Mouse (Mus musculus): Measurements from ENCODE around the gene Spsb3. TPM values are rescaled to one million over a fixed set of nuclear protein-coding genes. Genes with fewer than 3 reads are reported as not detected.

Gene Spsb3
- polyA plus RNA-seq, 1 experiment from 2014 or later, result 71.7 TPM

DNA sequence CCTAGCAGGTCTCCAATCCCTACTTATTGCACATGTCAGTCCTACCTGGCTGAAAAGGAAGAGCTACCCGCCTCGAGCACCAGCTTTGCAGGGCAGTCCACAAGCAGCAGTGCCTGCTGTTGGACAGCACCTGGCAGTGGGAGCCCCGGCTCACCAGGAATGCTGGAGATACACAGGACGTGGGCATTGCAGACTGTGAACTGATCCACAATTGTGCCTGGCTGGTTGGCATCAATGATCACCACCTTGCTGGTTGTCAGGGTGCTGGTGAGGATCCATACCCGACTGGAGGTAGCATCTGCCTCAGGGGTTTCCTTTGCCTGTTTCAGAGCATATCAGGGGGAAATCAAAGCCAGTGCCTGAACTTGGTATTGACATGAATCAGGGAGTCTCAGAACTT is 15.7 kb downstream of the Spsb3 start:
- no peak overlapping the region for H3K9ac ChIP-seq (replicated peaks)
- WGBS, result 92% methylated on average over 5 of the region's 5 CpGs
- no peaks in the 10 kb centered on the region for H3K27me3 ChIP-seq
- H3K27ac ChIP-seq, result no peak overlapping the region
- H3K4me3 ChIP-seq (replicated peaks), result no peak overlapping the region
- H3K9me3 ChIP-seq, result no peaks in the 10 kb centered on the region
- H3K4me1 ChIP-seq (replicated peaks), result peaks cover 14% of the 10 kb centered on the region
- H3K4me2 ChIP-seq (replicated peaks), result no peak overlapping the region
- no peak for ATAC-seq
- peaks cover 99% of the 10 kb centered on the region for H3K36me3 ChIP-seq

DNA sequence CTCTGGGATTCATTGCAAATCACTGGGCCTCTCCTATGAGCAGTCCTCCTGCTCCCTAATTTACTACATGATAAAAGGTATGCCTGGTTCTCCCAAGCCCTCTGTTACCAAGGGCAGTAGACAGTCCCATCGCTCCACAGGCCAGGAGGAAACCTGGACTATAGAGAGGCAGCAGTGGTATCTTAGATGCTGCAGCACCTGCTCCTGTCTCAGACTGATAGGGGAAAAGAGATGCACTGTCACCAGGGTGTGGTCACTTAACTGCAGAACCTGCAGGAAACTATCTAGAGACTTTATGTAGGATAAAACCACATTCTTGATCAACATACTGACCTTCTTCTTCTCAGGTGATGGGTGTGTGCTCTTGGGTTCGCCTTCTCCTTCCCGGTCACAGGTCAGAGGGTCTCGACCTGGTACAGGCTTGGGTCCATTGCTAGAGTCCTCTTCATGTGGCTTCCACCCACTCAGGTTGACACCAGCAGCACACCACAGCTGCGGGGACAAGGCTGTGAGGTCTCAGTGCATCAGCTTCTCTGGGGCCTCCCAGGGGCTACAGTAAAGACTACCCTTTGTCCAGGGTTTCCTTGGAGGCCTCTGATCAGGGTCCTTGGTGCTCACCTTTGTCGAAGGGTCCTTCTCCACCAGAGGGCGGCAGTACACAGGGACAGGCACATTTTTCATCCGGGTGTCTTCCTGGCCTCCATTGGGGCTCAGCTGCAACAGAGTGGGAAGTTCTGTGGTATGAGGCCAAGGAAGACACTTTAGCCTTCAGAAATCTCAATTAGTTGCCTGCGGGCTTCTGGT is 16.4 kb downstream of the Spsb3 start:
- no peaks in the 10 kb centered on the region for H3K27me3 ChIP-seq
- H3K4me1 ChIP-seq (replicated peaks), result peaks cover 7% of the 10 kb centered on the region
- no peak overlapping the region for H3K9ac ChIP-seq (replicated peaks)
- H3K4me2 ChIP-seq (replicated peaks), result no peak overlapping the region
- 72% methylated on average over 9 of the region's 9 CpGs for WGBS
- no peak overlapping the region for H3K4me3 ChIP-seq (replicated peaks)
- peaks cover 100% of the 10 kb centered on the region for H3K36me3 ChIP-seq
- no peaks in the 10 kb centered on the region for H3K9me3 ChIP-seq
- H3K27ac ChIP-seq, result no peak overlapping the region
- no peak for ATAC-seq

DNA sequence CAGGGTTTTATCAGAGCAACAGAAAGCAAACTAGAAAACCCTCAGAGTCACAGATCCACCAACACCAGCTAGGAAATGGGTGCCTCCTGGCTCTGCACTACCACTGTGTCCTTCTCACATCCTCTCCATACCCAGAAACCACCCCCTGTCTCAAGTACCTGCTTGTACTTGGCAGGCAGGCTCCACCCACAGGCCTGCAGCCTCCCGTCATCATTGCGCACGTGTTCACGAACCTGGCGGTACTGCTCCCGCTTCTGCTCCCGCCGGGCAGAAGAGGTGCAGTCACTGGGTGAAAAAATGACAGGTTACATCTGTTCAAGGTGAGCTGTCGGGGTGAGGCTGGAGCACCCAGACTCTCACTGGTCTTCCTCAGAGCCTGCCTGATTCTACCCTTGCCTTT is 17.3 kb downstream of the Spsb3 start:
- WGBS, result 92% methylated on average over 9 of the region's 9 CpGs
- no peaks in the 10 kb centered on the region for H3K27me3 ChIP-seq

DNA sequence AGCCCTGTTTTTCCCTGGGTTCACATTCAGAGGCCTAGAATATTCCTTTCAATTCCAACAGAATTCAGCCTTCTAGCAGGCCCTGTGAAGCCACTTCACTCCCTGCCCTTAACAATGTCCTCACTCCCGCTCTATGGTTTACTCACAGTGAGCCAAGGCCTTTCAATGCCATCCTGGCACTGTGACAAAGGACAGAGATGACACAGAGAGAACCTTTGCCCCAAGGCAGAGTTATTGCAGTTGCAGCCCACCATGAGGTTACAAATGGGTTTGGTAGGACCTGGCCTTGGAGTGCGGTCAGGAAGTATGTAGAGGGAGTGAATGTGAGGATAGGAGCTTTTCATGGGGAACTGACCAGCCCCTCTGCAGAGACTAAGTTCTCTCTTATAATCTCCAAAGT is 21.1 kb downstream of the Spsb3 start:
- Histone ChIP-seq H3K9ac (replicated peaks) (no peak overlapping the region), H3K36me3 (peaks cover 100% of the 10 kb centered on the region), H3K27me3 (no peaks in the 10 kb centered on the region), H3K4me2 (replicated peaks) (no peak overlapping the region), H3K9me3 (no peaks in the 10 kb centered on the region), H3K27ac (no peak overlapping the region), H3K4me3 (replicated peaks) (no peak overlapping the region), H3K4me1 (replicated peaks) (no peaks in the 10 kb centered on the region)
- 93% methylated on average over 2 of the region's 2 CpGs for WGBS
- no peak for ATAC-seq

More for the DNA sequence above, 17.3 kb downstream of the Spsb3 start:
- peaks cover 100% of the 10 kb centered on the region for H3K36me3 ChIP-seq
- no peaks in the 10 kb centered on the region for H3K4me1 ChIP-seq (replicated peaks)
- H3K9ac ChIP-seq (replicated peaks), result no peak overlapping the region
- no peak for ATAC-seq
- no peak overlapping the region for H3K27ac ChIP-seq
- no peaks in the 10 kb centered on the region for H3K9me3 ChIP-seq
- H3K4me3 ChIP-seq (replicated peaks), result no peak overlapping the region
- H3K4me2 ChIP-seq (replicated peaks), result no peak overlapping the region

DNA sequence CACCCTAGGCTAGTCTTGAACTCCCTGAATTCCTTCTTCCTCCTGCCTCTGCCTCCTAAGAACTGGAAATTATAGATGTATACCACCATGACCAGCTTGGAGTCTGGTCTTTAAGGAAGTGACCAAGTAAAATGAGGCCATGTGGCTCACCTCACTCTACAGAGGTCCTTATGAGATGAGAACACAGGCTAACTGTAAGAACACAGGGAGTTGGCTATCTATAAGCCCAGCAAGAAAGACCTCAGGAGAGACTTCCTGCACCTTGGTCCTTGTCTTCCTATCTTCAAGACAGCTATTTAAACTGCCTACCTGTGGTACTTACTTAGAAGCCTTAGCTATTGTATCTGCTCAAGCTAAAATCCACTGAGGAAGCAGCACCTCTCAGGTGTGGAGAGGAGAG is 27.5 kb downstream of the Spsb3 start:
- ATAC-seq, result no peak
- H3K4me3 ChIP-seq (replicated peaks), result no peak overlapping the region

DNA sequence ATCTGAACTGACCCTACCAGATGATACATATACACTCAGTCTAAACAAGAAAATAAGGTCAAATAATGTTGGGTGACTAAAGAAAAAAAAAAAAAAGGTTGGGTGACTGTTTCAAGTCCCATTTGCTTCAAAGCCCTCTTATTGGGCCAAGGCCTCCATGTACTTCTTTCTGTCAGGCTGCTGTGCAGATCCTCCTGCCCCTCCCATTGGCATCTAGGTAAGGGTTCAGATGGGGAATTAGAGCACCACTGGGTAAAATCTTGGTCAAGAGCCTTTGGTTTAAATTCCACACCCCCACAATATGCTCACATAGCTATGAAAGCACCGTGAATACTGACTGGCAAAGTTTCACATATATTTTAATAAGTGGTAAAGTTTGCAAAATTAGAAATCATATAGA is 36.8 kb downstream of the Spsb3 start:
- WGBS, result 100% methylated on average over 1 of the region's 1 CpGs

More for the DNA sequence above, 27.5 kb downstream of the Spsb3 start:
- H3K4me1 ChIP-seq (replicated peaks), result no peaks in the 10 kb centered on the region
- no peak overlapping the region for H3K27ac ChIP-seq
- no peak overlapping the region for H3K9ac ChIP-seq (replicated peaks)
- H3K9me3 ChIP-seq, result no peaks in the 10 kb centered on the region
- H3K36me3 ChIP-seq, result peaks cover 98% of the 10 kb centered on the region
- no peaks in the 10 kb centered on the region for H3K27me3 ChIP-seq
- no peak overlapping the region for H3K4me2 ChIP-seq (replicated peaks)

DNA sequence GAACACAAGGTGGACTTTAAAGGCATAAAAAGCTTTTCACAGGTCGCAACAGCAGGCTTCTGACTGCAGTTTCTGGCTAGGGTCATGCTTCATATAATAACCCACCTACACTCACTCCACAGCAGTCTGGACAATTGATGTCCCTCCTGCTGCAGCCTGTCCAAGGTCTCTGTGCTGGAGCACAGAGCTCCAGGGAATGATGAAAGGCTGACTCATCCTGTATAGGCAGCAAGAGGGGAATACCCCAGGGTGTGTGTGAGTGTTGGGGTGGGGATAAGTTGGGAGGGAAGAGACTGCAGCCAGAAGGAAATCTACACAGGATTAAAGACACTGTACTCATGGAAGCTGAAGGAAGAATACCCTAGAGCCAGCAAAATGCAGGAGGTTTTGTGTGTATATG is 43.1 kb downstream of the Spsb3 start:
- Histone ChIP-seq H3K36me3 (peaks cover 56% of the 10 kb centered on the region), H3K4me2 (replicated peaks) (no peak overlapping the region), H3K27me3 (no peaks in the 10 kb centered on the region), H3K27ac (no peak overlapping the region), H3K4me3 (replicated peaks) (no peak overlapping the region), H3K4me1 (replicated peaks) (peaks cover 17% of the 10 kb centered on the region), H3K9me3 (no peaks in the 10 kb centered on the region), H3K9ac (replicated peaks) (no peak overlapping the region; the same call in 1 of the 2 replicates)
- WGBS, result 100% methylated on average over 1 of the region's 1 CpGs
- ATAC-seq, result no peak

More for the DNA sequence above, 36.8 kb downstream of the Spsb3 start:
- no peaks in the 10 kb centered on the region for H3K27me3 ChIP-seq
- no peaks in the 10 kb centered on the region for H3K4me1 ChIP-seq (replicated peaks)
- no peaks in the 10 kb centered on the region for H3K9me3 ChIP-seq
- no peak overlapping the region for H3K4me2 ChIP-seq (replicated peaks)
- H3K27ac ChIP-seq, result no peak overlapping the region
- no peak overlapping the region for H3K9ac ChIP-seq (replicated peaks)
- no peak overlapping the region for H3K4me3 ChIP-seq (replicated peaks)
- peaks cover 97% of the 10 kb centered on the region for H3K36me3 ChIP-seq
- no peak for ATAC-seq

DNA sequence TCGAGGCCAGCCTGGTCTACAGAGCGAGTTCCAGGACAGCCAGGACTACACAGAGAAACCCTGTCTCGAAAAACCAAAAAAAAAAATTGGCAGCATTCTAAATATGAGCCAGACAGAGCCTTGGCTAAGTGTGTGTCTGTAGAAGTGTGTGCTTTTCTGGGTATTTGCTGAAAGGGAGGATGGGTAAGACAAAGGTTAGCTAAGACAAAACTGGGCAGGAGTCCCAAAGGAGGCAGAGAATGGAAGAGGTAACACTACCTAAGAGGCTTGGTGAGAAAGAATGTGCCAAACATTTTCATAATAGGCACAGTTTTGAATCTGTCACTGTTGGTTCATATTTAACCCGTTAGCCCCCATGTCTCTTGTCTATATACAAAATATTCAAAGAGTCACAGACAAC is 46.0 kb downstream of the Spsb3 start:
- WGBS, result 96% methylated on average over 4 of the region's 4 CpGs

DNA sequence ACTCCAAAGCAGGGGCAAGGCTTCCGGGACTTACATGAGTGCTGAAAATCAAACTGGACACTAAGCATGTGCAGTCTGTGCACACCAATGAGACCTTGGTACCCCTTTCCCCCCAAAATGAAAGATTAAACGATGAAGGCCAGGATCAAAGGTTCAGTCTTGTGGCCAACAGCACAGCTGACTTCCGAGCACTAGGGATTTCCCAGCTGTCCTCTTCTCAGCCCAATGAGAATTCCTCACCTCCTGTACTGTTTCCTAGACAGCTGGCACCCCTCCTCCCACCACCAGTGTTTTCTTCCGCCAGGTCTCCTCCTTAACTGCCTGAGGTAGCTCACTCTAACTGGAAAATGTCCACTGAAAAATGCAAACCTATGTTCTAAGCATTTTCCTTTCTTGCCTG is 46.7 kb downstream of the Spsb3 start:
- H3K4me3 ChIP-seq (replicated peaks), result no peak overlapping the region
- no peak overlapping the region for H3K27ac ChIP-seq
- peak overlapping the region; percentile 23; the same call in 1 of the 2 replicates for H3K9ac ChIP-seq (replicated peaks)
- no peaks in the 10 kb centered on the region for H3K27me3 ChIP-seq
- ATAC-seq, result no peak
- H3K4me1 ChIP-seq (replicated peaks), result peaks cover 34% of the 10 kb centered on the region
- peaks cover 21% of the 10 kb centered on the region for H3K36me3 ChIP-seq
- 80% methylated on average over 4 of the region's 4 CpGs for WGBS
- H3K9me3 ChIP-seq, result no peaks in the 10 kb centered on the region
- 0 out of 2 replicates have a peak overlapping the region, but pooled peaks have one; percentile 3 for H3K4me2 ChIP-seq (replicated peaks)

More for the DNA sequence above, 46.0 kb downstream of the Spsb3 start:
- Histone ChIP-seq H3K9ac (replicated peaks) (no peak overlapping the region), H3K9me3 (no peaks in the 10 kb centered on the region), H3K36me3 (peaks cover 28% of the 10 kb centered on the region), H3K4me2 (replicated peaks) (no peak overlapping the region), H3K4me3 (replicated peaks) (no peak overlapping the region), H3K27me3 (no peaks in the 10 kb centered on the region), H3K4me1 (replicated peaks) (peaks cover 34% of the 10 kb centered on the region), H3K27ac (no peak overlapping the region)
- no peak for ATAC-seq

DNA sequence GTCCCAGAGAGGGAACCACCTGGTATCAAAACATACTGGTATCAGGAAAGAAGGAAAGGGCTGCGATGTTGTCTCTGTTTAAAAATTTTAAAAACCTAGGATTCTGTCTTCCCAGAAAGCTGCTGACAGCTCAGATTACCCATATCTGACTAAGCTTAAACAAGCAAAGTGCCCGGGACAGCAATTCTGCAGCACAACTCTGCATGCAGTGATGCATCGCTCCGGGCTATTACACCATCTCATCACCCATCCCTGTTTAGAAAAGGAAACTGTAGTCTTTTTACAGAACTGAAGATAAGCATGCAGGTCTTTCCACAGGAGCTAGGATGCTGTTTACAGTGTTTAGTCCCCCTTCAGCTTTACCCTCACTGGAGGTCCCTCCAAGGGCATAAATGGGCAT is 48.5 kb downstream of the Spsb3 start:
- WGBS, result 90% methylated on average over 4 of the region's 4 CpGs
- ATAC-seq, result no peak

DNA sequence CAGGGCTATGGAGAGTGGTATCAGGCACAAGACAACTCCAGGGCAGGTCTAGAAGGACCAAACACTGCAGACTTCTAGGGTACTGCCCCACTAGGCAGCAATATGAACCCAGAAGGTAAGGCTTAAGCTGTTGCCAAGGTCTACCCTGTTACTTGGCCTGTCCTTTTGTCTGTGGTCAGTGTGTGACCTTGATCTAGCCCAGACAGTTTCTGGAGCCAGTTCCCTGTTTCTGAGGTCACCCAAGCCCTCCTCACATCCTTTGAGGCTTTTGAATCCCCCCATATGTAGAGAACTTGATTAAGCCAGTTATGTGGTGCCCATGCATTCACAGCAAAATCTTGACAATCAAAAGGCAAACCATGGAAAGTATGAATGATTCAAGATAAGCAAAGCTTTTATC is 49.2 kb downstream of the Spsb3 start:
- peak overlapping the region; percentile 93 for H3K9ac ChIP-seq (replicated peaks)
- peak overlapping the region; percentile 90 for H3K4me3 ChIP-seq (replicated peaks)
- H3K4me2 ChIP-seq (replicated peaks), result peak overlapping the region; percentile 75
- no peak overlapping the region for H3K27ac ChIP-seq
- no peaks in the 10 kb centered on the region for H3K27me3 ChIP-seq
- no peaks in the 10 kb centered on the region for H3K9me3 ChIP-seq
- peaks cover 34% of the 10 kb centered on the region for H3K4me1 ChIP-seq (replicated peaks)
- H3K36me3 ChIP-seq, result peaks cover 15% of the 10 kb centered on the region
- no peak for ATAC-seq

More for the DNA sequence above, 48.5 kb downstream of the Spsb3 start:
- peak overlapping the region; percentile 75 for H3K4me2 ChIP-seq (replicated peaks)
- H3K9ac ChIP-seq (replicated peaks), result peak overlapping the region; percentile 93
- H3K27ac ChIP-seq, result no peak overlapping the region
- H3K4me3 ChIP-seq (replicated peaks), result peak overlapping the region; percentile 90
- H3K4me1 ChIP-seq (replicated peaks), result peaks cover 34% of the 10 kb centered on the region
- no peaks in the 10 kb centered on the region for H3K9me3 ChIP-seq
- H3K36me3 ChIP-seq, result peaks cover 14% of the 10 kb centered on the region
- H3K27me3 ChIP-seq, result no peaks in the 10 kb centered on the region

DNA sequence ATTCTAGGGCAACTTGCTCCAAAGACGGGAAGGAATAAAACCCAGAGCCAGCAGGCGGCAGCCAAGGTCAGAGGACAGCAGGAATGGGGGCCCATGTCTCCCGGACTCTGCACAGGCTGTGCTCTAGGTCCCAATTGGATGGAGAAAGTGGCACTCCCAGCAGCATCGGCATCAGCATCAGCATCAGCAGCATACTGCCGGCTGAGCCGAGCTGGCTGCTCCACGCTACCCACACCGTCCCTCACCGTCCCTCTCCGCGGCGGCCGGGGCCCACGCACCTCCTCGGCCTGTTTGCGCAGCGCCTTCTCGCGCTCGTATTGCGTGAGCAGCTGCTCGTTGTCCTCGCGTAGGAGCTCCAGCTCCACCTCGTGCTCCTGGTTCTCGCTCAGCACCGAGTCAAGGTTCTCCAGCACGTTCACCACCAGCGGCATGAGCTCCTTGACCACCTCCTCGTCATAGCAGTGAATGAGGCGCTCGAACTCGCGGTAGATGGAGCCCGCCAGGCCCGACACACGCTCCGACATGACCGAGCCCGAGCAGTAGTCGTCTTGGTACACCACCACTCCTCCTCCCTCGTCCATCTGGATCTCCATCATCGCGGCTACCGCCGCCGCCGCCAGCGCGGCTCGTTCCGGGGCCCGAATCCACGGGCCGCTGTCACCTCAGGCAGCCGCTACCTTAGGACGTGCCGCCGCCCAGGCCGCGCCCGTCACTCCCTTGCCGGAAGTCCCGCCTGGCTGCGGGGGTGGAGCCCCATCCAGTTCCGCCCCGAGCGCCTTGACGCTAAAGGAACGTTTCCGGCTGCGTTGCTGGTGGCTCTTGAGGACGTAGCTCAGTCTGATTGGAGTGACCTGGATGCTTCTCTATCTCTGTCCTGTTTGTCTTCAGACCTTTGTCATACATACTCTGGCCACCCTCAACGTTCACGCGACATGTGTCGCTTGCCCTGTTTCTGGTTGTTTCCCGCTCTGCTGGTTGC is 50.1 kb downstream of the Spsb3 start, which contains the start of gene Mapk8ip3:
Gene Mapk8ip3, minus strand, starts transcription at position 719 of the 979 bp plus-strand sequence.
- H3K4me1 ChIP-seq (replicated peaks), result peaks cover 34% of the 10 kb centered on the region
- H3K9ac ChIP-seq (replicated peaks), result peak within 1 kb of the TSS; percentile 93
- peaks cover 13% of the 10 kb centered on the region for H3K36me3 ChIP-seq
- ATAC-seq, result peak; percentile 99
- H3K4me3 ChIP-seq (replicated peaks), result peak within 1 kb of the TSS; percentile 90
- peak within 1 kb of the TSS; percentile 93 for H3K27ac ChIP-seq
- WGBS, result under 1% methylated on average over 78 of the region's 78 CpGs
- no peaks in the 10 kb centered on the region for H3K27me3 ChIP-seq
- peak within 1 kb of the TSS; percentile 75 for H3K4me2 ChIP-seq (replicated peaks)
- no peaks in the 10 kb centered on the region for H3K9me3 ChIP-seq
